Mouse (Mus musculus) mouse embryonic stem cell (cell line): ENCODE data around the gene Crybg1.

ENCODE experiments used
- in situ Hi-C, 2 experiments: fragments of 300-500 bp; cut with MboI; formaldehyde crosslinking; loops; 1 replicate in 1 of 2; 3 replicates in 1 of 2; pipeline ENCODE4 v1.14.3; 2019 to 2020; ENCODE audit warnings: low sequenced_read_pairs in 2 of 2, low pct_unique_long_range_greater_than_20kb in 1 of 2, mixed read lengths in 1 of 2; ENCODE audit not compliant: unreplicated experiment in 1 of 2

Crybg1 gene

DNA sequence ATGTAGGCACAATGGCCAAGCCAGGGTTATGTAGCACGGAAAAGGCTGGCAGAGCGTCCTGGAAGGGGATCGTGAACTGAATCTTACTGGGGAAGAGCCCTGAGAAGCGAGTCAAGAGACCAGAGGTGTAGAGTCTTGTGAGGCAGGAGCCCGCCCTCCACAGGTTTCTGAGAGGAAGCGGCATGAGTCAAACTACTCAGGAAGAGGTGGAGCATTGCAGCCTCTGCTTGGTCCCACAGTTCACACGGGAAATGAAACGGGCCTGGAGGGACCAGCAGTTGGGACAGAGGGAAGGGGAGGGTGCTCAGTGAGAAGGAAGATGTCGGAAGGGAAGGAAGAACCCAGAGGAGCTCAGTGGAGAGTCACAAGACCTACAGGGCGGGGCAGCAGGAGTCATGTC is 123.9 kb downstream of the Crybg1 start:
- in situ Hi-C loops: no loop called here

DNA sequence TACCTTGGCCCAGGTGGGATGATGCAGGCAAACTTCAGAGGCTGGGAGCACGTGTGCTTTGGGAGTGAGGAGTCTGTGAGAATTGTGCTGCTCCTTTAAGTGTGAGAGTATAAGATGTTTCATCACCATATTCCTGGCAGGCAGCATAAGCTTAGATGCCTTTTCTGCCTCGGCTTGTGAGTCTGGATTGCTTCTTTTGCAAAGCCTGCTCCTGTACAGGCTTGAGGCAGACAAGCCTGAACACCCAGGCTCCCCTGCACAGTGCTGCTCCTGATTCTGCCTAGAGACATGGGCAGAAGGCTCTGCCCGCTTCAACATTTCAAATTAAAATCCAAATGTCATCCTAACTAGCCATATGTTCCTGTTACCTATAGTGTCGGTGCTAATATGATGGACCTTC is 128.5 kb downstream of the Crybg1 start:
- in situ Hi-C loops: no loop called here

DNA sequence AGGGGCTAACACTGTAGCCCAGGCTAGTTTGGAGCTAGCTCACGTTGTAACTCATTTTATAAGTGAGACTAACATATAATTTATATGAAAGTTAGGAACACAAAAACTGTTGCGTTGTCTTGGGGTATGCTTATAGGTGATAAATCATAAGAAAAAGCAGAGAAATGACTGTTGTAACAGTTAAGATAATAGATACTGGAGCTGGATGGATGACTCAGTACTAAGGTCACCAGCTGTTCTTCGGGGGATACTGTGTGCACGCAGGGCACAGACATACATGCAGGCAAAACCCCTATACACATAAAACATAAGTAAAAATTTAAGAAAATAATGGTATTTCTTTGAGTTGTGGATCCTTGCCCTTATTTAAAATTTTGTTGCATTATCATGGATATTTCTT is 130.1 kb downstream of the Crybg1 start:
- in situ Hi-C loops: no loop called here

DNA sequence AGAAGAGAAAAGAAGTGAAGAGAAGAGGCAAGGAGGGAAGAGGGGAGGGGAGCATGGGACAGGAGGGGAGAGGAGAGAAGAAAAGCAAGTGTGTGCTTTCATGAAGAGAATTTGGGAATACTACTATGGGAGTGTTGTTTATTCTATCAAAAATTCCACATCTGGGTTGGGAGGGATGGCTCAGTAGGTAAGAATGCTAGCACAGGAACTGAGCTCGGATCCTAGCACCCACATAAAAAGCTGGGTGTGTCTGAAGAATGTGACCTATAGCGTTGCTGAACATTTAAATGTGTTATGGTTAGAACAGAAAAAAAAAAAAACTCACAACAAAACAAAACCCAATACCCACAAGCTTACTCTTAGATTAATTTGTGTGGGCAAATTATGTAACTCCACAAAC is 133.0 kb downstream of the Crybg1 start:
- in situ Hi-C loops: no loop called here

DNA sequence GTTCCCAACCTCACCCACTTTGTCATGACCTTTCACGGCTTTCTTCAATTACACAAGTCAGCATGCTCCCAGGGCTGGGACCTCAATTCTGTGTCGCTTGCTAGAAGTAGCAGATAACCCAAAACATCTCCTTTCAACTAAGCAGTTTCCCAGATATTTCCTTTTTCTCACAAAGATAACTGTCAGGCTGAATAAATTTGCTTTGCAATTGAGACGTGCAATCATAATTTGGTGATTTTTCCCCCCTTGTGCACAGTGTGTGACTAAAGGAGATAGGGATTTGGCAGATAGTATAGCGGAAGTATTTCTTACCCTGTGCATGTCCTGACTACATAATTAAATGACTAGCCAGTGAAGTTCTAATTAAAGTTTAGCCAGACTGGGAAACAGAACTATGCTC is 134.8 kb downstream of the Crybg1 start:
- in situ Hi-C loops: no loop called here

DNA sequence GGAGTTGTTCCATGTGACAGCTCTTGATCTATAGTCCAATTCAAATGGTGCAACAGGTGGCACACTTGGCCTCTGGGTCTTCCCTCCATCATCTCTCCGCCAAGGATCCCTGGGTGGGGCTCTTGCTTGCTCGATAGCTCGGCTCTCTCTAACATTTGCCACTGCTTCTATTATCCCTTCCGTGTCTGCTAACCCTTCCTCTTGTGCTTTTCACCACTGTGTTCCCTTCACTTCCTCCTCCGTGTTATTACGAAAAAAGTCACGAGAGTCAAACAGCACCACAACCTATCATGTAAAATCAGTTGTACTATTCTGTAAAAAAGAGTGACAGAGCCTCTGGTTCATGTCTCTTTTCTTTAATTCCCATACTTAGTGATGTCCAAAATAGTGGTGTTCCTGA is 137.2 kb downstream of the Crybg1 start:
- in situ Hi-C loops: no loop called here

DNA sequence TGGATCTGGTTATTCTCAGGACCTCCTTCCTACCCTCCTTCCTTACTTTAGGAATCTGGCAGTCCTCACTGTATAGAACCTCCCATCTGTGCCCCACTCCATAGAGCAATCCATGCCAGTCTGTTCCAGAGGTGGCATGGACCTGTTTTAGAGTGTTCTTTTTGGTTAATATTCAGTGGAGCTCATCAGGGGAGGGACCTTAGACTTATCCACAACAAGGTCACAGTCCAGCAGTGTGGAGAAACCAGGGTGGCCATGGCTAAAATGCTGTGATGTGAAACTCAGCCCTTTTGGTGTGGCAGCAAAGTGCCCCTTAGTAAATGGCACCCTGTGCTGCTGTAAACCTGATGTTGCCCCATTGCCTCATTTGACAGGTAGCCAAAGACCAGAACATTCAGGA is 139.8 kb downstream of the Crybg1 start:
- in situ Hi-C loops: no loop called here

DNA sequence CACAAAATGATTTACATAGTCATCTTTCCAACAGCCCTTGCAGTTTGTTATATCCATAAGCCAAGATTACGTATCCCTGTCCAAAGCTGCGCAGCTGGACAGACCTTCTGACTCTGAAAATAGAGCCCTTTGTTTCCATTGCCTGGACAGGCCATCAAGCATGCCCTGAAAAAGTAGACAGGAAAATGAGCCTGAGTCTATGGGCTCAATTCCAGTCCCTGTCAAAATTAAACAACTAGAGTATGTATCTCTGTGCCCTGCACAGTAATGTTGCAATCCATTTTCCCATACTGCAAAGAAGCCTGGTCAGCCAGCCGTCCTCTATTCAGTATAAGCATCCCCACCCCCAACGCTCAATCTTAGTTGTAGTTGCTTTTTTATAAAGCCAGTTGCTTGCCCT is 141.8 kb downstream of the Crybg1 start:
- in situ Hi-C loops: no loop called here

DNA sequence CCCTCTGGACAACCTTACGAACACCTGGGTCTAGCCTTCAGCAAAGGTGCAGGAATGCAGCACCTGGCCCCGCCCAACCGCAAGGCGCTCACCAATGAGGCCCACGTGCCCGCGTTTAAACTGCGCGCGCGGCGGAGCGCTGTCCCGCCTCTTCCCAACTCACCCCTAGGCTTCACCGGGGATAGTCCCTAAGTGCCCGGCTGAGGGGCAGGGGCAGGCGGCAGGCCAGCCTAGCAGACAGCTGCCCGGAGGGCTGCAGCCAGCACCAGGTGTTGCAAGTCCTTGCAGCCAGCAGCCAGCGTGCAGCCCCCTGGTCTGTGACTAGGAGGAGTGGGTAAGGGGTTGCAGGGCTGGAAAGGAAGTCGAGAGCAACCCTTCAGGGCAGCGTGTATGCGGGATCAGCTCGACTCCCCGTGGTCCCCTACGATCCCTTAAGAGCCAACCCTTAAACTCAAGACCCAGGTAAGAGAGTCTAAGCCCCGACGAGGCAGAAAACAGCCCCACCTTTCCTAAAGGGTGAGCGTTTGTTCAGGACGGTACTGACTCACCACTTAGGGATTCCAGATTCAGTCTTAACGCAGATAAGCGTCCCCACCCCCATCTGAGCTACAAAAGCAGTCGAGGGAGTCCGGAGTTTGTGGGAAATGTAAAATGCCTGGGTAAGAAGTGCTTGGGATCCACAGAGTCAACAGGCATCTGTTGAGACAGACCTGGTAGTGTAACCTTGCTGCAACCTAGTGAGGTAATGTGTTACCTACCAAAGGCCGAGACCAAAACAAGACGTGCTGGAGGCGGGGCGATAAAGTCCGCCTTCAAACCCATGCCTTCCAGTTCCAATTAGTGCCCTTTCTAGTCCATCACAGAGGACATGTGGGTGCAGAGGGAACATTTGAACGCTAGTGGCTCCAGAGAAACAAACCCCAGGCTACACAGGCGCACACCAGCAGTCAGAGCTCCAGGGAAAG is 142.7 kb downstream of the Crybg1 start:
- in situ Hi-C loops: no loop called here

DNA sequence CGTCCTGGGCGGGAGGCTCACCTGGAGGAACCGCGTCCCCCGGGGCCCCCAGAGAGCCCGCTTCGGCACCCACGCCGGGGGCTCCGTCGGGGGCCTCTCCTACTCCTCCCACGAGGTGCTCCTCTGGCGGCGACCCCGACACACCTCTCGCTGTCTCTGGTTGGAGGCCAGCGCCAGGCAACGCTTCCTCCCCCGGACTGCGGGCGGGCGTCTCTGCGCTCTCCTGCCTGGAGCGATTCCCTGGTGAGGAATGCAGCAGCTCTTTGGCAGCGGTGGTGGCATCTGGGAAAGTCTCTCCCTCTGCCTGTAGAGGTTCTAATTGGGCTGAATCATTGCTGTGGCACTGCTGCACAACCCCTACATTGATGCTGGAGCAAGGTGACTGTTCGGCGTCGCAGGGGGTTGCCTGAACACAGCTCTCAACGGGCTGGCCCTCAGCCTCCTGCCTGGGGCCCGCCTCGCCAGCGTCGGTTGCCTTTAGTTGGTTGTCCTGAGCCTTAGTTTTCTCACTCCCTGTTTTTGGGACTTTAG is 144.4 kb downstream of the Crybg1 start:
- in situ Hi-C loops: no loop called here

DNA sequence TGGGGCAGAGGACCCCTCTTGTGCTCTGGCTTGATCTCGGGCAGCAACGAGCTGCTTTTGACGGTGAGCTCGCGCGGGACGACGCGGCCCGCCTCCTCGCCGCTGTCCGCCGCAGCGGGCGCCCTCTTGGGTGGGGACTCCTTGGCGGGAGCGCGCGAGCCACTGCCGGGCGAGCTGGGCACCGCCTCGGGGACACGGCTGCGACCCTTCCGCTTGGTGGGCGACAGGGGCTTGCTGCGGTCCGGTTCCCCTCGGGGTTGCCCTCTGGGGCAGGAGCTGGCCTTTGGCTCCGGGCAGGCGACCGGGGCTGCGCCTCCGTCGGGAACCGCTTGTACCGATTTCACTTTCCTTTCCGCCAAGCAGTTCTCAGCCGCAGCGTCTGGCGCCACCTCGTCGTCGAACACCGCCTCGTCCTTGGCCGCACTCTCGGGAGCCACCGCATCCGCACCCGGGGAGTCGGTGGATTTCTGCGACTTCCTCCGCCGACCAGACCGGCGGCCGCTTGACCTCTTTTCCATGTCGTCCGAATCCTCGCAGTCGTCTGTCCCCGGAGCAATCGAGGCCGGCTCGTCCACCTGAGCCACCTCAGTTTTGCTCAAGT is 145.0 kb downstream of the Crybg1 start:
- in situ Hi-C loops: no loop called here

DNA sequence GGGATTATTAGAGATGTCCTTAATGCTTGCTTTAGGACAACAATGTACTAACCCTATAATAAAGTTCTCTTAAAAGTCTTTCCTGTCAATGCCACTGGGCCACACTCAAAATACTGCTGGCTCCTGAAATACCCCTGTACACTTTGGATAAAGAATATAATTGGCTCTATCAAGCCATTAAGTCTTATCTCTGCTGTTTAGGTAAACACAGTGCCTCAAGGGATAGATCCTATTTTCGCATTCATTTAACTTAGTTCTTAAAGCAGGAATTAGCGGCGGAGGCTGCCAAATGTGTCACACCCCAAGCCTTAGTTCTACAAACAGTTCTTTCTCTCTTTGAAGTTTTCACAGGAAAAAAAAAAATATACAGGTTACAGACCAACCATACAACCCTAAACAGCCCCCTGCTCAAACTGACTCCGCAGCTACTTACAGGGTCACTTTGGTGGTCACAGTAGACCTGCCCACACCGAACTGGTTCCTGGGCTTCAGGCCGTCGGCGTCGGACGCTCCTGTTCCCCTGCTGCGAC is 145.6 kb downstream of the Crybg1 start:
- in situ Hi-C loops: no loop called here

DNA sequence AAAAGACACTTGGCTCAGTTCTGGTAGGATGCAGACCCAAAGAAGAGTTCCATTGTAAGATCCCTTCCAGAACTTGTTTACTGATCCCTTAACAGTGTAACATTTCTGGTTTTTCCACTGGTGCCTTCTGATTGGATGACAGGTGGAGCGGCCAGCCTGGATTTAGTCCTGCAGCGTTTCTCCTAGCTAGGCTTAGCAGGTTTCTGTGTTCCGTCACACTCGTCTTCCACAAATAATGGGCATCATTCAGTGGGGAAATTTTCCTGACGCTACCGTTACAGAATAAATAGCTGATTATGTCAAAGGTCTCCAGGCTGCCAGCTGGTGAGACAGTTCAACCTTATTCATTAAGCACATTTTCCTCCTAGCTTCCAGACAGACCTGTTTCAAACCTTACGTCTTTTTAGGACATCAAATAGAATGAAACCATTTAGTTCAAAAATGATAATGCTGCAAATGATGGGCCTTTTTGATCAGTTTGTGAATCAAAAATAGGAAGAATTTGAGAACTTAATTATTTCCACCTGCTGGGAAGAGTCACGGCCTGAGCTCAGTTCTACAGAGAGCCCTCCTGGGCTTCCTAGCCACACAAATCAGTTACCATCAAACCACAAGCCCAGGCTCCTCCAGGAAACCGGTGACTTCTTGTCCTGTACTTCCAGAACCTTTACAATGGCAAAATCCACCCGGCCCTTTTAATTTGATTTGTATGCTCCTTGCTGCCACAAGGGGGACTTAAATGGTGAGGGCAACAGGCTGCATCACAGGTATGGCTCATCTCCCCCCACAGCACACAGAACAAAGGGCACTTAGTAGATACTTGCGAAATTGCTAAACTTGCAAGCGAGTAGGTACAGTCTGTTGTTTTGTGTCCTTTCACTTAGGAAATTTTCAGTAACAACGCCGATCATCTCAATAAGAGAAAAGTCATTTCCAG is 146.4 kb downstream of the Crybg1 start:
- in situ Hi-C loops: no loop called here

DNA sequence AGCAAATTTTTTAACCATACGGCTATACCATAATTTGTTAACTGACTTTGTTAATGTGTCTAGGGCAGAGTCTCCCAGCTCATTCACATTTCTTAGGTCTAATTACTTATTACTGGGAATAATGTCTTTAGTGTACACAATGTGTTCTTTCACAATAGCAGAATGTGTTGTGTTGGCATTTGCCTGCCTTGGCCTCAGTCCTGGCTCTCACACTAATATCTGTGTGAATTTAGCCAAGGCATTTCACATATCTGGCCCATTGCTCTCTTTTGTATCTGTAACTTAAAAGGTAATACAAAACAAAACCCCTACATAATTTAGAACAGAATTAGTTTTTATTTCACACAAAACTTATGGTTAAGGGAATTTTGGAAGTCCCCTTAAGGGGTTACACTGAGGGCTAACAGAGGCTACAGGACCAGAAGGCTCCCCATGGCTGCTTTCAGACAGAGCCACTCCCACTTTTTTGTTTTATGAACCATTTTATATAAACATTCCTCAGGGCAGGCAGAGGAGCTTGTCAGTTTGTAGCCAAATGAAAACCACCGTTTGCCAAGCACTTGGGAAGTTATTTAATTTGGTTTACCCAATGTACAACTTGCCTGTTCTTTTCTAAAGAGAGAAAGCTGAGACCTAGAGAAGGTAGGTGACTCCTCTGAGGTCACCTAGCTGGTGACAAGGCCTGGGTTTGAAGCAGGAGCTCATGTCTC is 148.3 kb downstream of the Crybg1 start:
- in situ Hi-C loops: no loop called here

DNA sequence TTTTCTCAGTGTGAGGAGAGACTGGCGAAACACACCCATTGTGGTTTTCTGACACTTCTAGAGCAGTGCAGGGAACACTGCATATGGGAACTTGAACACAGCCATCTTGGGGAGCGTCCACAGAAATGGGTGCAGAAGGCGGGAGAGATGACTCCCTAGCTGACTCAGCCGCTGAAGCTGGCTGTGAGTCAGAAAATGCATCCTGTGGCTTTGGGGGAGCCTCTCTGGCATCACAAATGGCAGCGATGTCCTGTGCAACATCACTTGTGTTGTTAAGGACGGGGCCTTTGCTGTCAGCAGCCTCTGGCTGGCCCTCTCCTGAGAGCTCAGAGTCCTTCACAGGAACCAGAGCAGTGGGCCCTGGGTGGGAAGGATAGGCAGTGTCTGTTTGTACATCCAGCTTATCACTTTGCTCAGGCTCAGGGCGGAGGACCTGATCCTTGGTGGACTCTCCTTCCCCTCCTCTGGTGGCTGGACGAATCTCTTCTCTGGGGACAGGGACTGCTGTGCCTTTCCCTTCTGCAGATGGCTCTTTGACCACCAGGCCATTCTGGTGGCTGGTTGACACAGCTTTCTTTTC is 150.1 kb downstream of the Crybg1 start:
- in situ Hi-C loops: no loop called here

DNA sequence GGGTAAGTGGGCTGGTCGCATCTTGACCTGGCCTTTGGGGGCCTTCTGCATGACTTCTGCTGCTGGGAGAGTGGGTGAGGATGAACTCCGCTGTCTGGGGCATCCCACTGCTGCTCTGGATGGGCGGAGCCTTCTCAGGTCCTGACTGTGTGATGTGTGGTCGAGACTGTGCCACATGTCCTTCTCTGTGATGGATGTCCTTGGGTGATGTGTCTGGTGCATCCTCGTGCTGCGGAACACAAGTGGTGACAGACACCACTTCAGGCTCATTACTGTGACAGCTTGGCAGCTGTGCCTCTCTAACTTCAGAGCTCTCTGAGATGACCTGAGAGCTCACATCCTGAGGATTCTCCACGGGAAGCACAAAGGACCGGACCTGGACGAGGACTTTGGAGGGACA is 150.6 kb downstream of the Crybg1 start:
- in situ Hi-C loops: no loop called here

DNA sequence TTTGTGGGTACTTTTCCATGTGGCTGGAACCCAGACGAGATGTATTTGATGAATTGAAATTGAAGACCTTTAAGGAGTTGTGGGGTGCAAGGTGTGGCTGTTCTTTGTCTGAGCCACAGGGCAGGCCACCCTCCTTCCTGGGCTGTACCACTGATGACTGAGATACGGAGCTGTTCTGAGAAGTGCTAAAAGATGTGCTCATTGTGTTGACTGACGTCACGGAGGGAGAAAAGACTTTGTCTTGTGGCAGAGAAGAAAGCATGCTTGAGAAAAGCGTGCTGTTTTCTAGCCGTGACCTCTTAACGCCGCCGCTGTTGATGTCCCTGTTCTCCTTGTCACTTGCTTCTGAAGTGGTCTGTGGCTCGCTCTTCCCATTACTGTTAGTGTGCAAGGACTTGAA is 151.4 kb downstream of the Crybg1 start:
- in situ Hi-C loops: no loop called here
